Mouse (Mus musculus): ENCODE measurements around the gene Zfp672.

GRCm38 (mm10) chr11:58316768-58317390, 13.3 kb downstream of the Zfp672 start:
- TF ChIP-seq CTCF (IDR thresholded peaks at IDR 0.05; ENCODE audit: insufficient read depth, low read length) (no peak), POLR2A (IDR thresholded peaks at IDR 0.05; ENCODE audit: borderline replicate concordance, extremely low read depth, low read depth, low read length) (peak; percentile 20; the same call in 1 of the 2 replicates)
